Mouse (Mus musculus): ENCODE measurements around the gene Hoxc10.

DNA sequence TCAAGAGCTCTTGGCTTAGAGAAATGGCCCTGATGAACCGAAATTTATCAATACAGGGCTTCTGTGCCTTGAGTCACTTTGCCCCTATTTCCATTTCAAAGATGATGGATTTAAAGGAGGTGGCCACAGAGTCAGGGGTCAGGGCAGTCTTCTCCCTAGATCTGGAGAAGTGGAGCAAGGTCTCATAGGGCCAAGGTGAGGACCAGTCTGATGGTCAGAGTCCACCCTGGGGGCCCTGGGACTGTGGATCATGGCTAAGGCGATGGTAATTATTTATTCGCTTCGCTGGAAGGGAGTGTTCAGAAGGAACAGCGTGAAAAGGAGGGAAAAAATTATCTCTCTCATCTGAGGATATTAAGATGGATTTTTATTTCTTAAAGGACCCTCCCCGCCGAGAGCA lies 8.4 kb downstream of the Hoxc10 start:
- TF ChIP-seq EP300 (optimal IDR thresholded peaks at IDR 0.05) (no peak), CTCF (IDR thresholded peaks at IDR 0.05; ENCODE audit: low read depth) (no peak)

Measured in stomach, postnatal 0 days (tissue).